Mouse (Mus musculus): Measurements from ENCODE around the gene Plppr3. TPM values are rescaled to one million over a fixed set of nuclear protein-coding genes. Genes with fewer than 3 reads are reported as not detected.

Plppr3 gene
- polyA plus RNA-seq, 1 experiment: not detected

GRCm38 (mm10) chr10:79840644-79841551 lies 33.5 kb downstream of the Plppr3 start:
- TF ChIP-seq CTCF (IDR thresholded peaks at IDR 0.05; ENCODE audit: low read depth, low read length) (no peak), POLR2A (IDR thresholded peaks at IDR 0.05; ENCODE audit: borderline replicate concordance, low read depth, low read length) (no peak)
- H3K27ac ChIP-seq (ENCODE audit: insufficient read depth, low read depth, low read length): peak overlapping the region; percentile 38
- peak overlapping the region; percentile 54 for H3K4me3 ChIP-seq (ENCODE audit: insufficient read depth, low read length)
- H3K4me1 ChIP-seq (ENCODE audit: control insufficient read depth, insufficient read depth, low read length): peaks cover 16% of the 10 kb centered on the region

- Histone ChIP-seq H3K27ac (ENCODE audit: insufficient read depth, low read depth, low read length) (no peak overlapping the region), H3K4me1 (ENCODE audit: control insufficient read depth, insufficient read depth, low read length) (peaks cover 16% of the 10 kb centered on the region), H3K4me3 (ENCODE audit: insufficient read depth, low read length) (no peak overlapping the region)
- TF ChIP-seq CTCF (IDR thresholded peaks at IDR 0.05; ENCODE audit: low read depth, low read length) (no peak), POLR2A (IDR thresholded peaks at IDR 0.05; ENCODE audit: borderline replicate concordance, low read depth, low read length) (no peak)
Observed at GRCm38 (mm10) chr10:79840091-79840490, 34.3 kb downstream of the Plppr3 start.

GRCm38 (mm10) chr10:79838151-79838550 lies 36.3 kb downstream of the Plppr3 start:
- TF ChIP-seq CTCF (IDR thresholded peaks at IDR 0.05; ENCODE audit: low read depth, low read length): no peak
- TF ChIP-seq POLR2A (IDR thresholded peaks at IDR 0.05; ENCODE audit: borderline replicate concordance, low read depth, low read length): no peak
- Histone ChIP-seq H3K4me1 (ENCODE audit: control insufficient read depth, insufficient read depth, low read length) (peaks cover 16% of the 10 kb centered on the region), H3K27ac (ENCODE audit: insufficient read depth, low read depth, low read length) (0 out of 2 replicates have a peak overlapping the region, but pooled peaks have one; percentile 10), H3K4me3 (ENCODE audit: insufficient read depth, low read length) (no peak overlapping the region)

GRCm38 (mm10) chr10:79836918-79837317 lies 37.5 kb downstream of the Plppr3 start:
- Histone ChIP-seq H3K4me1 (ENCODE audit: control insufficient read depth, insufficient read depth, low read length) (peaks cover 14% of the 10 kb centered on the region), H3K27ac (ENCODE audit: insufficient read depth, low read depth, low read length) (no peak overlapping the region)

GRCm38 (mm10) chr10:79834769-79835398 lies 39.5 kb downstream of the Plppr3 start:
- peak; percentile 94 for TF ChIP-seq CTCF (IDR thresholded peaks at IDR 0.05; ENCODE audit: low read depth, low read length)
- TF ChIP-seq POLR2A (IDR thresholded peaks at IDR 0.05; ENCODE audit: borderline replicate concordance, low read depth, low read length): no peak

More at GRCm38 (mm10) chr10:79836918-79837317, 37.5 kb downstream of the Plppr3 start:
- no peak overlapping the region for H3K4me3 ChIP-seq (ENCODE audit: insufficient read depth, low read length)
- TF ChIP-seq CTCF (IDR thresholded peaks at IDR 0.05; ENCODE audit: low read depth, low read length) (no peak), POLR2A (IDR thresholded peaks at IDR 0.05; ENCODE audit: borderline replicate concordance, low read depth, low read length) (no peak)

GRCm38 (mm10) chr10:79832786-79833181 lies 41.6 kb downstream of the Plppr3 start:
- TF ChIP-seq POLR2A (IDR thresholded peaks at IDR 0.05; ENCODE audit: borderline replicate concordance, low read depth, low read length): no peak
- TF ChIP-seq CTCF (IDR thresholded peaks at IDR 0.05; ENCODE audit: low read depth, low read length): no peak
- Histone ChIP-seq H3K27ac (ENCODE audit: insufficient read depth, low read depth, low read length) (no peak overlapping the region), H3K4me3 (ENCODE audit: insufficient read depth, low read length) (no peak overlapping the region), H3K4me1 (ENCODE audit: control insufficient read depth, insufficient read depth, low read length) (peaks cover 5% of the 10 kb centered on the region; the same call in 1 of the 2 replicates)

More at GRCm38 (mm10) chr10:79834769-79835398, 39.5 kb downstream of the Plppr3 start:
- no peak overlapping the region for H3K27ac ChIP-seq (ENCODE audit: insufficient read depth, low read depth, low read length)
- H3K4me1 ChIP-seq (ENCODE audit: control insufficient read depth, insufficient read depth, low read length): peaks cover 12% of the 10 kb centered on the region
- no peak overlapping the region for H3K4me3 ChIP-seq (ENCODE audit: insufficient read depth, low read length)

GRCm38 (mm10) chr10:79832026-79832785 lies 42.2 kb downstream of the Plppr3 start:
- no peak overlapping the region for H3K27ac ChIP-seq (ENCODE audit: insufficient read depth, low read depth, low read length)
- H3K4me3 ChIP-seq (ENCODE audit: insufficient read depth, low read length): no peak overlapping the region
- 0 out of 2 replicates have a peak, but pooled peaks cover 5% of the 10 kb centered on the region for H3K4me1 ChIP-seq (ENCODE audit: control insufficient read depth, insufficient read depth, low read length)
- TF ChIP-seq POLR2A (IDR thresholded peaks at IDR 0.05; ENCODE audit: borderline replicate concordance, low read depth, low read length) (no peak), CTCF (IDR thresholded peaks at IDR 0.05; ENCODE audit: low read depth, low read length) (no peak)

- Histone ChIP-seq H3K4me1 (ENCODE audit: control insufficient read depth, insufficient read depth, low read length) (0 out of 2 replicates have a peak, but pooled peaks cover 5% of the 10 kb centered on the region), H3K4me3 (ENCODE audit: insufficient read depth, low read length) (no peak overlapping the region)
- TF ChIP-seq CTCF (IDR thresholded peaks at IDR 0.05; ENCODE audit: low read depth, low read length): no peak
- no peak for TF ChIP-seq POLR2A (IDR thresholded peaks at IDR 0.05; ENCODE audit: borderline replicate concordance, low read depth, low read length)
Observed at GRCm38 (mm10) chr10:79831583-79831982, 42.9 kb downstream of the Plppr3 start.

GRCm38 (mm10) chr10:79824413-79824812 lies 50.0 kb downstream of the Plppr3 start:
- H3K4me3 ChIP-seq (ENCODE audit: insufficient read depth, low read length): peak overlapping the region; percentile 21
- no peak overlapping the region for H3K27ac ChIP-seq (ENCODE audit: insufficient read depth, low read depth, low read length)
- TF ChIP-seq POLR2A (IDR thresholded peaks at IDR 0.05; ENCODE audit: borderline replicate concordance, low read depth, low read length) (no peak), CTCF (IDR thresholded peaks at IDR 0.05; ENCODE audit: low read depth, low read length) (no peak)
- peaks cover 8% of the 10 kb centered on the region for H3K4me1 ChIP-seq (ENCODE audit: control insufficient read depth, insufficient read depth, low read length)

More at GRCm38 (mm10) chr10:79831583-79831982, 42.9 kb downstream of the Plppr3 start:
- no peak overlapping the region for H3K27ac ChIP-seq (ENCODE audit: insufficient read depth, low read depth, low read length)

Data from bone marrow macrophage, adult 2 months (primary cell).